Mouse (Mus musculus) kidney, postnatal 0 days (tissue): ENCODE measurements around the gene Efcab11. TPM values are rescaled to one million over a fixed set of nuclear protein-coding genes. Genes with fewer than 3 reads are reported as not detected.

Experiments
- ATAC-seq: fragments of 200-750 bp; cut with Nextera tagmentation; replicated peaks from 2 replicates; pipeline ENCODE4 v1.8.0; 2017; ENCODE audit warnings: low read depth, moderate number of reproducible peaks, moderate TSS enrichment, moderate library complexity; ENCODE audit not compliant: low FRiP score
- DNase-seq: peaks from one replicate; pipeline ENCODE4 v3.0.0-alpha.2; 2016; ENCODE audit warnings: low spot score
- H3K27ac ChIP-seq: fragments of 300-500 bp; sonication (generic); 2 replicates; pipeline ENCODE4 v1.5.1; 2014; ENCODE audit warnings: mild to moderate bottlenecking
- H3K27me3 ChIP-seq: fragments of 300-500 bp; sonication (generic); 2 replicates; pipeline ENCODE4 v1.6.1; 2014; ENCODE audit warnings: low read length, mixed read lengths; ENCODE audit not compliant: insufficient read depth
- H3K36me3 ChIP-seq: fragments of 300-500 bp; sonication (generic); 2 replicates; pipeline ENCODE4 v1.6.1; 2014; ENCODE audit warnings: low read length, mixed read lengths; ENCODE audit not compliant: insufficient read depth
- H3K4me1 ChIP-seq: fragments of 300-500 bp; sonication (generic); replicated peaks from 2 replicates; pipeline ENCODE4 v1.6.1; 2014; ENCODE audit warnings: antibody characterized with exemption, low read length, mixed read lengths; ENCODE audit not compliant: insufficient read depth
- H3K4me2 ChIP-seq: fragments of 300-500 bp; sonication (generic); 2 replicates; pipeline ENCODE4 v1.6.1; 2014; ENCODE audit warnings: mild to moderate bottlenecking, low read length, moderate library complexity, mixed read lengths
- H3K4me3 ChIP-seq: fragments of 300-500 bp; sonication (generic); replicated peaks from 2 replicates; pipeline ENCODE4 v1.5.1; 2014; ENCODE audit warnings: low read depth, low read length
- H3K9ac ChIP-seq: fragments of 300-500 bp; sonication (generic); 2 replicates; pipeline ENCODE4 v1.6.1; 2014; ENCODE audit warnings: low read depth, low read length
- H3K9me3 ChIP-seq: fragments of 300-500 bp; sonication (generic); replicated peaks from 2 replicates; pipeline ENCODE4 v1.6.1; 2016; ENCODE audit warnings: low read length, inconsistent platforms, mixed read lengths
- CTCF ChIP-seq: IDR thresholded peaks from 2 replicates; pipeline ENCODE4 v1.5.1; 2016; ENCODE audit warnings: antibody characterized with exemption, low read depth, mild to moderate bottlenecking, moderate library complexity
- WGBS: fragments of 180-500 bp; shearing (Covaris S2); extraction: QIAGEN DNeasy Blood & Tissue Kit; methylation state at CpG from one replicate; pipeline ENCODE4 v1.1.7; 2014; 5-methylcytosine and 5-hydroxymethylcytosine counted together
- polyA plus RNA-seq: library from polyadenylated mRNA; unstranded; fragments of >200 nt; fragmentation: Nextera tagmentation; extraction: Ambion mirVana; gene quantifications from 2 replicates; pipeline ENCODE4 v1.2.1, GENCODE M21; 2015

Efcab11 gene
- polyA plus RNA-seq, 1 experiment from 2014 or later = 8.3 TPM

DNA sequence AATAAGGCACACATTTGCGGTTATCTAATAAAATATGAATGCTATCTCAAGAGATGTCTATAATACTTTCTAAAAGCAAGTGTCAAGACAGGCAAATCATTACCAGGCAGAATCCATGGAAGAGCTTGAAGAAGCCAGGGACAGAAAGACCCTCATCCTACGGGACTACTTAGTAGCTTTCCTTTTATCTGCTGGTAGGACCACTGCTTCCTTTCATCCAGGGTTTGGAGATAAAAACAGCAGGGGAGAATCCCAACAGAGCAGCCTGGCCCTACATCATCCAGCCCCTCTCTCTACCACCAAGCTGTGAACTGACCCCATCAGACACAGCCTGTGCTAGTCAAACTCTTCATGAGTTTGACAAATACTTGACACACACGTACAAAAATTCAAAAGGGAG lies 103.8 kb downstream of the Efcab11 start:
- Histone ChIP-seq H3K4me2 (no peak overlapping the region), H3K27ac (no peak overlapping the region), H3K9ac (no peak overlapping the region), H3K27me3 (no peaks in the 10 kb centered on the region), H3K9me3 (no peaks in the 10 kb centered on the region), H3K4me1 (no peaks in the 10 kb centered on the region), H3K36me3 (no peaks in the 10 kb centered on the region), H3K4me3 (no peak overlapping the region)
- ATAC-seq = no peak
- DNase-seq = no peak
- 89% methylated on average over 3 of the region's 3 CpGs for WGBS
- no peak for TF ChIP-seq CTCF

DNA sequence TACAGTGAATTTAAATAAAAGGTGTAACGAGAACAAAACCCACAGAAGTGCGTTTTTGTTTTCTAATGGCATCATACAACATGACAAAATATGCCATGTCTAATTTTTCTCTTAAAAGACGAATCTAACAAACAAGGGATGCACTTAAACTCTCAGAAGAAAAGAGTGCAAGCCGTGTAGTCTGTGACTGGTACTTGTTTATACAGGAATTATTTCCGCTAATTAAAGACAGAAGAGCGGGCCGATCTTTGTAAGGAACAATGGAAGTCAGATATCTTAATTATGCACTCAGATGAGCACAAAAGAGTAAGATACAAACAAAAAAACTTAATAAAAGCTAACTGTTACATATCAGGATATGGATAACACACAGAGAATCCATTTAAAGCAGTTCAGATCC lies 104.3 kb downstream of the Efcab11 start:
- H3K9ac ChIP-seq = no peak overlapping the region
- no peak for ATAC-seq
- no peaks in the 10 kb centered on the region for H3K9me3 ChIP-seq
- H3K36me3 ChIP-seq = no peaks in the 10 kb centered on the region
- no peak for DNase-seq
- no peak overlapping the region for H3K27ac ChIP-seq
- WGBS = 87% methylated on average over 7 of the region's 7 CpGs
- H3K4me2 ChIP-seq = no peak overlapping the region
- H3K27me3 ChIP-seq = no peaks in the 10 kb centered on the region
- no peaks in the 10 kb centered on the region for H3K4me1 ChIP-seq
- H3K4me3 ChIP-seq = no peak overlapping the region
- TF ChIP-seq CTCF = no peak

DNA sequence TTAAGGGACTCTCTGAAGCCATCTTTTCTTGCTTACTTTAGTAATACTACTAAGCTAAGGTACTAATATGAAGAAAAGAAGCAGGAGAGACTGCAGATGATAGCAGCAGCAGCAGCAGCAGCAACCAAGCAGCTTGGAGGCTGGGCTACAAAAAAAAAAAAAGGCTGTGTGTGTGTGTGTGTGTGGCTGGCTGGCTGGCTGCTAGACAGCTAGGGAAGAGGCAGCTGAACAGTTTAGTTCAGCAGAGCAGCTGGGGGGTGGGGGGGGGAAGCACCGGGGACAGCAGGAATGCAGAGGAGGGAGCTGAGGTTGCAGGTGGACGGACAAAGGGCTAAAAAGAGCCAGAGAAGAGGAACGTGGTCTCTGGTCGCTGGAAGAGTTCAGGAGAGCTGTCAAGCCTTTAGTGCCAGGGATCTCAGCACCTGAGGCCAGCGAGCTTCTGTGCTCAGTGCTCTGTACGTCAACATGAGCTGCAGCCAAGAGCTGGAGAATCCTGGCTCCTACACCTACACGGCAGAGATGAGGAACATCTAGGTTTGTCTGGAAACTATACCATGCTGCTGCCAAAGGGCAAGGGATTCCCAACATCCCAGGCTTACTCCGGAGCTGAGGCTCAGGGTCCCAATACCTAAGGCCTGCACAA lies 107.6 kb downstream of the Efcab11 start:
- DNase-seq (no peak), ATAC-seq (no peak)
- WGBS = 46% methylated on average over 8 of the region's 8 CpGs
- Histone ChIP-seq H3K27me3 (no peaks in the 10 kb centered on the region), H3K36me3 (no peaks in the 10 kb centered on the region), H3K9ac (no peak overlapping the region), H3K4me1 (no peaks in the 10 kb centered on the region), H3K4me3 (no peak overlapping the region), H3K4me2 (no peak overlapping the region), H3K27ac (no peak overlapping the region), H3K9me3 (no peaks in the 10 kb centered on the region)
- no peak for TF ChIP-seq CTCF

DNA sequence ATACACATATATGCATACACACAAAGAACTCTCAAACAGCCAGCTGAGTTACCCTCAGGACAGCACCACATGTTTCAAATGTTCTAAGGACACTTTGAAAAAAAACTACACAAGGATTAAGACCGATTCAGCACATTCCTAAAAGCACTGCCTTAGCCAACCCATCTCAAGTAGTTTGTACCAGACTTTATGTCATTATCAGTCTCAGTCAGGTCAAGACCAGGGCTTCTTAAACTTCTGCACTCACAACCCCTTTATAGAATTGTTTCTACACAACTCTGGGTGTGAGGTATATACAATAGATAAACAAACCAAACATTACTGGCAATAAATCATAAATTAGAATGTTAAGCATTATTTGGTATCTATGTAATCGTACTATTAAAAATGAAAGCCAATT lies 109.4 kb downstream of the Efcab11 start:
- Histone ChIP-seq H3K4me2 (no peak overlapping the region), H3K36me3 (no peaks in the 10 kb centered on the region), H3K4me1 (no peaks in the 10 kb centered on the region), H3K27me3 (no peaks in the 10 kb centered on the region), H3K9me3 (no peaks in the 10 kb centered on the region), H3K9ac (no peak overlapping the region), H3K4me3 (no peak overlapping the region), H3K27ac (no peak overlapping the region)
- 74% methylated on average over 2 of the region's 2 CpGs for WGBS
- ATAC-seq = no peak
- DNase-seq = no peak
- no peak for TF ChIP-seq CTCF

DNA sequence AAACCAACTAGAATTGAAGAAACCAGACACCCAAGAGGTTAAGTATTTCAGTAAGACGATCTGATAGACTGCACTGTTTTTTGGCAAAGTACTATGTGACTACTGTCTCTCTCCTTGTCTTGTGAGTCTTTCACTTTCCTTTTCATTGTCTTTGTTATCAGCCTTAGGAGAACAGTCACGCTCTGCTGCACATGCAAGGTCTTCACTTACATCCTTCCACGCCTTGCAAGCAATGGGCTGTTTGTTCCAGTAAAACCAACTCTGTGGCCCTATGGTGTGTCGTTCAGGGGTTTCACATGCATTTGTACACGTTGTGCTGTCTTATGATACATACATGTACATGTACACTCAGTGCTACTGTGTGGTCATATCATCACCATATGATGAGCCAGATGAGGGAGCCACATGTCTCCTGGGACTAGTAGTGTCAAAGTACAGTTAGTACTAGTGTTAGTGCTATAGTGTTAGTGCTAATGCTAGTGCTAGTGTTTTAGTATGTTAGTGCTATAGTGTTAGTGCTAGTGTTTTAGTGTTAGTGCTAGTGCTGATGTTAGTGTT lies 110.5 kb downstream of the Efcab11 start:
- WGBS = 66% methylated on average over 5 of the region's 5 CpGs
- ATAC-seq (no peak), DNase-seq (no peak)
- H3K4me2 ChIP-seq = no peak overlapping the region
- no peak overlapping the region for H3K9ac ChIP-seq
- H3K36me3 ChIP-seq = no peaks in the 10 kb centered on the region
- TF ChIP-seq CTCF = no peak
- no peaks in the 10 kb centered on the region for H3K9me3 ChIP-seq
- H3K27ac ChIP-seq = no peak overlapping the region
- H3K27me3 ChIP-seq = no peaks in the 10 kb centered on the region
- H3K4me1 ChIP-seq = no peaks in the 10 kb centered on the region
- no peak overlapping the region for H3K4me3 ChIP-seq

DNA sequence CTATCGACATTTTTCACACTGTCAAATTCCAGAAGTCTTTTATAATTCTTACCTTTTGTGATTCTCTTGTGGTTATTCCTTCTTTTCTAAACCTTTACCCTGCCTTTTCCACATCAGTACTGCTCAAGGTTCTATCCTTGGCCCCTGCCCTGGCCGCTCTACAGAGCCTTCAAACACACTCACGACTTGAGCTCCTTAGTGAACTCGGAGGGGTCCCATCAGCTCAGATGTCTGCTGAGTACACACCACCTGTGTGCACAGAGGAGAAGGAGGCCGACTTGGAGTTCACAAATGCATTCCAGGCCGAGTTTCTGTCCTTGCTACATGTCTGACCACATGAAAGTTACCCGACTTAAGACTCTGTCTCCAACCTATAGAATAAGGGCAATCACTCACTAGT lies 113.2 kb downstream of the Efcab11 start:
- WGBS = 80% methylated on average over 7 of the region's 7 CpGs
- no peak for ATAC-seq
- H3K4me1 ChIP-seq = no peaks in the 10 kb centered on the region

DNA sequence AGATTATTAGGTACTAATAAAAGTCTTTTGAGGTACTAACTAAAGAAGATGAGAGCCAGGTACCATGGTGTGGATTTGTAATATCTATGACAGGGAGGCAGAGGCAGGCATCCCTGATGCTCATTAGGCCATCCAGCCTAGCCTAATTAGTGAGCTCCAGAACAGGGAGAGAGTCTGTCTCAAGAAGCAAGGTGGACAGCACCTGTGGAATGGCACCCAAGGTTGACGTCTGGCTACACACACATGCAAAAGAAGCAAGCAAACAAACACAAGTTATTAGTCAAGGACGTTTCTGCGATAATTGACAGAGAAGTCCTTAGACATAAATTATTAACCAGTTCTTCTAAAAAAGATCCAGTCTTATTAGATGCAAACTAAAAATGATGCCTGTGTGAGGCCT lies 114.6 kb downstream of the Efcab11 start:
- H3K27me3 ChIP-seq = no peaks in the 10 kb centered on the region
- 90% methylated on average over 3 of the region's 3 CpGs for WGBS
- no peak overlapping the region for H3K27ac ChIP-seq
- H3K36me3 ChIP-seq = no peaks in the 10 kb centered on the region
- H3K4me1 ChIP-seq = no peaks in the 10 kb centered on the region
- ATAC-seq (no peak), DNase-seq (no peak)
- no peak overlapping the region for H3K9ac ChIP-seq
- H3K4me3 ChIP-seq = no peak overlapping the region
- H3K9me3 ChIP-seq = no peaks in the 10 kb centered on the region
- no peak overlapping the region for H3K4me2 ChIP-seq
- no peak for TF ChIP-seq CTCF

More for the DNA sequence above, 113.2 kb downstream of the Efcab11 start:
- H3K27ac ChIP-seq = no peak overlapping the region
- no peak for DNase-seq
- no peak overlapping the region for H3K4me2 ChIP-seq
- no peaks in the 10 kb centered on the region for H3K9me3 ChIP-seq
- no peaks in the 10 kb centered on the region for H3K36me3 ChIP-seq
- no peak overlapping the region for H3K9ac ChIP-seq
- TF ChIP-seq CTCF = no peak
- H3K4me3 ChIP-seq = no peak overlapping the region
- no peaks in the 10 kb centered on the region for H3K27me3 ChIP-seq
